In the genomic region with DNA sequence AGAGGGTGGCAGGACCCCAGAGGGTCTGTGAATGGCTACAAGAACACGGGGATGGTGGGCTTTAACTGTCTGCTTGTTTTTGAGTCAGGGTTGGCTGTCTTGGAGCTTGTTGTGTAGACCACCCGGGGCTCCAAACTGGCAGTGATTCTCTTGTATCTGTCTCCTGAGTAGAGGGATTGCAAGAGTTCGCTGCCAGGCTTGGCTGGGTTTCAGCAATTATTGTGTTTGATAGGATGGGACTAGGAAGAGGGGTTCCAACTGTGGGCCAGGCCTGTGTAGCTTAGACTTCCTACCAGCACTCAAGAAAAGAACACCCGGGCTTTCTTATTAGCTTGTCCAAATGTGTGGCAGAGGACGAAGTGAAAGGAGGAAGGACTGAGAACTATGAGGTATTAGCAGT, we compare ENCODE assay signal across 17 mouse cellular contexts. TPM values are rescaled to one million over a fixed set of nuclear protein-coding genes. Genes with fewer than 3 reads are reported as not detected.
"Had no signal": no experiment of that assay in that cellular context is flagged by ENCODE, and none has a peak within 500 bp of the region (broad histone marks: within the 10 kb centered on the region; RNA-seq: fewer than 3 reads in every experiment).

No protein-coding gene starts in this region.

- H3K27me3 ChIP-seq: liver, embryonic 15.5 days; neural tube, embryonic 12.5 days; stomach, embryonic 15.5 days had no signal

- H3K9ac ChIP-seq: liver, embryonic 15.5 days; neural tube, embryonic 12.5 days; stomach, embryonic 15.5 days had no signal

- H3K4me3 ChIP-seq: limb, embryonic 10.5 days; liver, embryonic 15.5 days; neural tube, embryonic 12.5 days; stomach, embryonic 15.5 days had no signal

- DNase-seq: kidney, postnatal 10 days; lung, adult 2 months; lung, postnatal 36 days; midbrain, embryonic 14.5 days; retina, postnatal 1 day; right cerebral cortex, postnatal 4 days; spleen, adult 18-20 months; thymus, adult 2 months; thymus, postnatal 25 days had no signal

- ATAC-seq: lung, postnatal 0 days had no signal

- H3K4me2 ChIP-seq: liver, embryonic 11.5 days; liver, embryonic 15.5 days; neural tube, embryonic 12.5 days; stomach, embryonic 15.5 days had no signal

- H3K9me3 ChIP-seq: limb, embryonic 10.5 days; liver, embryonic 15.5 days; neural tube, embryonic 12.5 days; stomach, embryonic 15.5 days had no signal

- H3K4me1 ChIP-seq: limb, embryonic 10.5 days; liver, embryonic 15.5 days; neural tube, embryonic 12.5 days; stomach, embryonic 15.5 days had no signal

- H3K27ac ChIP-seq: limb, embryonic 10.5 days; liver, embryonic 15.5 days; neural tube, embryonic 12.5 days; stomach, embryonic 15.5 days had no signal

- H3K36me3 ChIP-seq: limb, embryonic 10.5 days; liver, embryonic 15.5 days; neural tube, embryonic 12.5 days; stomach, embryonic 15.5 days had no signal

RNA-seq across cellular contexts. Expression of gene Adam23, which starts 44.6 kb away (rescaled TPM):
- total RNA-seq: monocyte, adult 5-6 weeks; neutrophil, adult 5-6 weeks had no signal
